Mouse (Mus musculus) C2C12 (cell line): ENCODE results near the gene Evpl.

Experiments
- CTCF ChIP-seq: IDR thresholded peaks from one replicate; pipeline ENCODE4 v1.5.1; 2011; ENCODE audit not compliant: control insufficient read depth, insufficient read depth, insufficient read length
- MYOD1 ChIP-seq: IDR thresholded peaks from one replicate; pipeline ENCODE4 v1.6.1; 2011; ENCODE audit warnings: low read depth; ENCODE audit not compliant: control insufficient read depth, insufficient read length

DNA sequence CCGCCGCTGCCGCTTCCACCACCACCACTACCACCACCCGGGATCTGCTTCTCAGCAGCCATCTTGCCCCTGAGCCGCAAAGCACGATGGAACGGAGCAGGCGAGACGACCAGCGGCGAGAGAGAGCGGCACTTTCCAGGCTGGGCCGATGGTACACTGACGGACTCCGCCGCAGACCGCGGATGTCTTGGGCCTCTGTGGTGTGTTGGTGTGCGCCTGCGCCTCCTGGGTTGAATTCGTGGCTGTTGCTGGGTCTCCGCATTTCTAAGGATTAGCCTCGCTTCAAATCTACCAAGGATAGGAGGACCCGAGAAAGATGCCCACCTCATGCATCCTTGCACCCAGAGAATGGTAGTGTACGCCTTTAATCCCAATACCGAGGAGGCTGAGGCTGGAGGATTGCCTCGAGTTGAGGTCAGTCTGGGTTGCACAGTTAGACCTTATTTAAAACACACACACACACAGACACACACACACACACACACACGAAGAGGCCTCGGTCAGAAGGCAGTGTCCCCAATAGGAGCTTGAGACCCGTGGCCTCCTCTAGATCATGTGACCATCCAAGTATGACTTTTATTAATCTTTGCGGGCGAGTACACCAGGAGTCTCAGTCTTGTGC is 36.3 kb upstream of the Evpl start, which contains the start of gene Srp68:
- TF ChIP-seq MYOD1: no peak
- no peak for TF ChIP-seq CTCF
